Mouse (Mus musculus) liver, embryonic 16.5 days (tissue): Measurements from ENCODE around the gene Nsun6. TPM values are rescaled to one million over a fixed set of nuclear protein-coding genes. Genes with fewer than 3 reads are reported as not detected.
A peak's percentile ranks its signal among the peaks of the same experiment; 100 is the strongest.

Experiments
- ATAC-seq: fragments of 200-750 bp; cut with Nextera tagmentation; 2 replicates; pipeline ENCODE4 v1.8.0; 2017; ENCODE audit warnings: low read depth, mild to moderate bottlenecking, moderate number of reproducible peaks, moderate library complexity
- H3K27ac ChIP-seq: fragments of 300-500 bp; sonication (generic); 2 replicates; pipeline ENCODE4 v1.5.1; 2014; ENCODE audit warnings: mild to moderate bottlenecking, low read length
- H3K27me3 ChIP-seq: fragments of 300-500 bp; sonication (generic); 2 replicates; pipeline ENCODE4 v1.6.1; 2014; ENCODE audit warnings: low read depth, low read length, mixed read lengths; ENCODE audit not compliant: control insufficient read depth, insufficient read depth
- H3K36me3 ChIP-seq: fragments of 300-500 bp; sonication (generic); 2 replicates; pipeline ENCODE4 v1.6.1; 2014; ENCODE audit warnings: mild to moderate bottlenecking; ENCODE audit not compliant: control insufficient read depth, insufficient read depth
- H3K4me1 ChIP-seq: fragments of 300-500 bp; sonication (generic); 2 replicates; pipeline ENCODE4 v1.6.1; 2014; ENCODE audit warnings: low read depth, low read length, mixed read lengths; ENCODE audit not compliant: control insufficient read depth
- H3K4me2 ChIP-seq: fragments of 300-500 bp; sonication (generic); 2 replicates; pipeline ENCODE4 v1.6.1; 2014; ENCODE audit warnings: low read depth, low read length, mixed read lengths
- H3K4me3 ChIP-seq: fragments of 300-500 bp; sonication (generic); 2 replicates; pipeline ENCODE4 v1.5.1; 2014; ENCODE audit warnings: low read depth, mild to moderate bottlenecking, low read length
- H3K9ac ChIP-seq: fragments of 300-500 bp; sonication (generic); 2 replicates; pipeline ENCODE4 v1.6.1; 2014; ENCODE audit warnings: low read depth, low read length
- H3K9me3 ChIP-seq: fragments of 300-500 bp; sonication (generic); replicated peaks from 2 replicates; pipeline ENCODE4 v1.6.1; 2016; ENCODE audit warnings: low read length; ENCODE audit not compliant: control insufficient read depth
- WGBS: fragments of 180-500 bp; shearing (Covaris S2); extraction: QIAGEN DNeasy Blood & Tissue Kit; methylation state at CpG from one replicate; pipeline ENCODE4 v1.1.7; 2014; ENCODE audit not compliant: insufficient replicate concordance; 5-methylcytosine and 5-hydroxymethylcytosine counted together
- polyA plus RNA-seq: library from polyadenylated mRNA; unstranded; fragments of >200 nt; fragmentation: Nextera tagmentation; extraction: Ambion mirVana; gene quantifications from 2 replicates; pipeline ENCODE4 v1.2.1, GENCODE M21; 2015

Gene Nsun6
- polyA plus RNA-seq, 1 experiment from 2014 or later = 3.7 TPM

GRCm38 (mm10) chr2:15063815-15064214, 8.9 kb upstream of the Nsun6 start:
- no peak overlapping the region for H3K4me2 ChIP-seq
- no peaks in the 10 kb centered on the region for H3K36me3 ChIP-seq
- 81% methylated on average over 1 of the region's 1 CpGs for WGBS

GRCm38 (mm10) chr2:15060856-15061255, 6.0 kb upstream of the Nsun6 start:
- H3K9me3 ChIP-seq = no peaks in the 10 kb centered on the region
- H3K27ac ChIP-seq = no peak overlapping the region
- 74% methylated on average over 3 of the region's 3 CpGs for WGBS
- peaks cover 7% of the 10 kb centered on the region; the same call in 1 of the 2 replicates for H3K4me1 ChIP-seq
- H3K36me3 ChIP-seq = no peaks in the 10 kb centered on the region
- H3K9ac ChIP-seq = no peak overlapping the region
- H3K4me3 ChIP-seq = no peak overlapping the region
- H3K27me3 ChIP-seq = no peaks in the 10 kb centered on the region
- no peak for ATAC-seq
- H3K4me2 ChIP-seq = no peak overlapping the region

More at GRCm38 (mm10) chr2:15063815-15064214, 8.9 kb upstream of the Nsun6 start:
- Histone ChIP-seq H3K27ac (no peak overlapping the region), H3K9ac (no peak overlapping the region), H3K27me3 (no peaks in the 10 kb centered on the region), H3K4me1 (peaks cover 2% of the 10 kb centered on the region; the same call in 1 of the 2 replicates), H3K9me3 (no peaks in the 10 kb centered on the region), H3K4me3 (no peak overlapping the region)
- ATAC-seq = no peak

GRCm38 (mm10) chr2:15058227-15058626, 3.4 kb upstream of the Nsun6 start:
- H3K9me3 ChIP-seq = no peaks in the 10 kb centered on the region
- H3K4me1 ChIP-seq = peaks cover 11% of the 10 kb centered on the region
- H3K9ac ChIP-seq = no peak overlapping the region
- no peak overlapping the region for H3K4me3 ChIP-seq
- ATAC-seq = no peak
- WGBS = 75% methylated on average over 5 of the region's 5 CpGs
- no peaks in the 10 kb centered on the region for H3K27me3 ChIP-seq
- H3K27ac ChIP-seq = no peak overlapping the region
- no peaks in the 10 kb centered on the region for H3K36me3 ChIP-seq
- no peak overlapping the region for H3K4me2 ChIP-seq

GRCm38 (mm10) chr2:15055741-15056151, 877 bp upstream of the Nsun6 start:
- no peak for ATAC-seq
- WGBS = under 1% methylated on average over 15 of the region's 15 CpGs
- peak overlapping the region; percentile 85 for H3K27ac ChIP-seq
- H3K9me3 ChIP-seq = no peaks in the 10 kb centered on the region
- H3K27me3 ChIP-seq = no peaks in the 10 kb centered on the region
- H3K36me3 ChIP-seq = no peaks in the 10 kb centered on the region
- peak overlapping the region; percentile 87 for H3K4me2 ChIP-seq
- peak overlapping the region; percentile 99 for H3K4me3 ChIP-seq
- H3K9ac ChIP-seq = peak overlapping the region; percentile 92
- H3K4me1 ChIP-seq = peaks cover 11% of the 10 kb centered on the region

GRCm38 (mm10) chr2:15054496-15054895, 373 bp downstream of the Nsun6 start:
- no peaks in the 10 kb centered on the region for H3K27me3 ChIP-seq
- peak overlapping the region; percentile 99 for H3K4me3 ChIP-seq
- peak; percentile 4 for ATAC-seq
- peak overlapping the region; percentile 89 for H3K9ac ChIP-seq
- WGBS = 30% methylated on average over 10 of the region's 10 CpGs
- H3K4me1 ChIP-seq = peaks cover 14% of the 10 kb centered on the region
- H3K9me3 ChIP-seq = no peaks in the 10 kb centered on the region
- H3K36me3 ChIP-seq = no peaks in the 10 kb centered on the region
- peak overlapping the region; percentile 88 for H3K27ac ChIP-seq
- H3K4me2 ChIP-seq = peak overlapping the region; percentile 87

GRCm38 (mm10) chr2:15049117-15049873, 5.6 kb downstream of the Nsun6 start, which contains the start of gene Arl5b:
Gene Arl5b, plus strand, starts transcription at chr2:15049395.
- Histone ChIP-seq H3K4me3 (peak within 1 kb of the TSS; percentile 74), H3K4me2 (peak within 1 kb of the TSS; percentile 67), H3K36me3 (no peaks in the 10 kb centered on the region), H3K9ac (peak within 1 kb of the TSS; percentile 71), H3K27ac (peak within 1 kb of the TSS; percentile 68), H3K4me1 (peaks cover 7% of the 10 kb centered on the region), H3K9me3 (no peaks in the 10 kb centered on the region), H3K27me3 (no peaks in the 10 kb centered on the region)
- peak; percentile 100 for ATAC-seq
- 8% methylated on average over 20 of the region's 20 CpGs for WGBS

GRCm38 (mm10) chr2:15040326-15040725, 14.5 kb downstream of the Nsun6 start:
- no peaks in the 10 kb centered on the region for H3K4me1 ChIP-seq
- no peak overlapping the region for H3K9ac ChIP-seq
- no peak overlapping the region for H3K4me3 ChIP-seq
- no peaks in the 10 kb centered on the region for H3K27me3 ChIP-seq
- no peak overlapping the region for H3K27ac ChIP-seq
- H3K4me2 ChIP-seq = no peak overlapping the region
- no peaks in the 10 kb centered on the region for H3K9me3 ChIP-seq
- no peak for ATAC-seq
- H3K36me3 ChIP-seq = no peaks in the 10 kb centered on the region
- 41% methylated on average over 5 of the region's 5 CpGs for WGBS

- Histone ChIP-seq H3K9me3 (no peaks in the 10 kb centered on the region), H3K4me1 (no peaks in the 10 kb centered on the region), H3K27me3 (no peaks in the 10 kb centered on the region), H3K4me2 (no peak overlapping the region), H3K9ac (no peak overlapping the region), H3K27ac (no peak overlapping the region), H3K4me3 (no peak overlapping the region), H3K36me3 (no peaks in the 10 kb centered on the region)
- 75% methylated on average over 6 of the region's 6 CpGs for WGBS
- ATAC-seq = no peak
These were observed 16.2 kb downstream of the Nsun6 start for GRCm38 (mm10) chr2:15038705-15039104.

GRCm38 (mm10) chr2:15027816-15028215, 27.1 kb downstream of the Nsun6 start:
- no peaks in the 10 kb centered on the region for H3K36me3 ChIP-seq
- no peak for ATAC-seq
- no peak overlapping the region for H3K9ac ChIP-seq
- H3K27me3 ChIP-seq = no peaks in the 10 kb centered on the region
- no peaks in the 10 kb centered on the region for H3K9me3 ChIP-seq
- no peak overlapping the region for H3K4me3 ChIP-seq
- H3K4me2 ChIP-seq = no peak overlapping the region
- 56% methylated on average over 1 of the region's 1 CpGs for WGBS
- no peak overlapping the region for H3K27ac ChIP-seq
- H3K4me1 ChIP-seq = no peaks in the 10 kb centered on the region
